Comparison of ENCODE assay signal across 14 mouse cellular contexts in genomic region chr6:117407206-117407858, GRCm38 (mm10).
DNase-seq lines count a peak whose midpoint lies in the region; ATAC-seq and TF ChIP-seq lines count a peak whose summit lies in the region.
"Had no signal": no experiment of that assay in that cellular context is flagged by ENCODE, and none has a peak within 500 bp of the region (broad histone marks: within the 10 kb centered on the region; RNA-seq: fewer than 3 reads in every experiment).

No protein-coding gene starts in this region.

- no peaks in the 10 kb centered on the region for H3K27me3 ChIP-seq in kidney, postnatal 0 days (ENCODE audit: insufficient read depth, low read length)
- no peaks in the 10 kb centered on the region for H3K27me3 ChIP-seq in intestine, embryonic 15.5 days (replicated peaks)
- H3K27me3 ChIP-seq: heart, embryonic 13.5 days; hindbrain, embryonic 13.5 days; midbrain, embryonic 13.5 days; Patski had no signal

- no peak overlapping the region for H3K4me3 ChIP-seq in kidney, postnatal 0 days (replicated peaks; ENCODE audit: low read depth, low read length)
- no peak overlapping the region for H3K4me3 ChIP-seq in intestine, embryonic 15.5 days (replicated peaks)
- H3K4me3 ChIP-seq: heart, embryonic 13.5 days; hindbrain, embryonic 13.5 days; midbrain, embryonic 13.5 days had no signal

- H3K36me3 ChIP-seq in kidney, postnatal 0 days (ENCODE audit: insufficient read depth, low read length): no peaks in the 10 kb centered on the region
- no peaks in the 10 kb centered on the region for H3K36me3 ChIP-seq in intestine, embryonic 15.5 days
- H3K36me3 ChIP-seq: heart, embryonic 13.5 days; hindbrain, embryonic 13.5 days; midbrain, embryonic 13.5 days had no signal

- peak; percentile 90 for DNase-seq in kidney, postnatal 0 days (ENCODE audit: low spot score)
- DNase-seq in kidney, adult 11 months: no peak
- DNase-seq in embryo, embryonic 11 days: peak; percentile 58
- DNase-seq in mesoderm, embryonic 11.5 days (ENCODE audit: low read depth, low spot score): peak; percentile 80
- no peak for DNase-seq in thymus, adult 18-20 months
- no peak for DNase-seq in thymus, postnatal 14 days
- no peak for DNase-seq in ovary, postnatal 10 days (ENCODE audit: low spot score)
- DNase-seq: adrenal gland, adult 8-10 months had no signal

- H3K9me3 ChIP-seq in kidney, postnatal 0 days (replicated peaks; ENCODE audit: low read length): no peaks in the 10 kb centered on the region
- H3K9me3 ChIP-seq in intestine, embryonic 15.5 days: no peaks in the 10 kb centered on the region
- H3K9me3 ChIP-seq: heart, embryonic 13.5 days; hindbrain, embryonic 13.5 days; midbrain, embryonic 13.5 days had no signal

- TF ChIP-seq CTCF in kidney, postnatal 0 days (IDR thresholded peaks at IDR 0.05; ENCODE audit: low read depth): no peak

- 17% methylated on average over 15 of the region's 15 CpGs for WGBS in kidney, postnatal 0 days
- 28% methylated on average over 15 of the region's 15 CpGs for WGBS in intestine, embryonic 15.5 days

- H3K9ac ChIP-seq in kidney, postnatal 0 days (ENCODE audit: low read depth, low read length): no peak overlapping the region
- H3K9ac ChIP-seq in intestine, embryonic 15.5 days: no peak overlapping the region
- H3K9ac ChIP-seq: heart, embryonic 13.5 days; hindbrain, embryonic 13.5 days; midbrain, embryonic 13.5 days had no signal

- H3K4me2 ChIP-seq in kidney, postnatal 0 days (ENCODE audit: low read length): peak overlapping the region; percentile 27
- peak overlapping the region; percentile 13; the same call in 1 of the 2 replicates for H3K4me2 ChIP-seq in intestine, embryonic 15.5 days (replicated peaks)
- H3K4me2 ChIP-seq: heart, embryonic 13.5 days; hindbrain, embryonic 13.5 days; midbrain, embryonic 13.5 days had no signal

- H3K27ac ChIP-seq in kidney, postnatal 0 days: peak overlapping the region; percentile 66; the same call in 1 of the 2 replicates
- H3K27ac ChIP-seq in intestine, embryonic 15.5 days: no peak overlapping the region
- H3K27ac ChIP-seq: heart, embryonic 13.5 days; hindbrain, embryonic 13.5 days; midbrain, embryonic 13.5 days; stomach, postnatal 0 days had no signal

- ATAC-seq in kidney, postnatal 0 days (replicated peaks; ENCODE audit: low FRiP score, low read depth): 0 out of 2 replicates have a peak, but pooled peaks have one; percentile 45
- ATAC-seq in intestine, embryonic 15.5 days: peak; percentile 44
- ATAC-seq: midbrain, embryonic 13.5 days; Patski had no signal

- H3K4me1 ChIP-seq in kidney, postnatal 0 days (replicated peaks; ENCODE audit: insufficient read depth, low read length): peaks cover 12% of the 10 kb centered on the region; the same call in 1 of the 2 replicates
- peaks cover 17% of the 10 kb centered on the region; the same call in 1 of the 2 replicates for H3K4me1 ChIP-seq in intestine, embryonic 15.5 days (replicated peaks)
- H3K4me1 ChIP-seq: midbrain, embryonic 13.5 days had no signal

Comparison
In these comparisons a context has a peak if more than half of its experiments do, and no peak if none do; other contexts are left out.
1. DNase-seq: peak in kidney, postnatal 0 days (single experiment), embryo, embryonic 11 days (single experiment) and mesoderm, embryonic 11.5 days (single experiment); none in kidney, adult 11 months (single experiment), thymus, adult 18-20 months (0 of 2), thymus, postnatal 14 days (single experiment) and ovary, postnatal 10 days (single experiment).